ENCODE assay signal across 8 mouse cellular contexts in the genomic region with DNA sequence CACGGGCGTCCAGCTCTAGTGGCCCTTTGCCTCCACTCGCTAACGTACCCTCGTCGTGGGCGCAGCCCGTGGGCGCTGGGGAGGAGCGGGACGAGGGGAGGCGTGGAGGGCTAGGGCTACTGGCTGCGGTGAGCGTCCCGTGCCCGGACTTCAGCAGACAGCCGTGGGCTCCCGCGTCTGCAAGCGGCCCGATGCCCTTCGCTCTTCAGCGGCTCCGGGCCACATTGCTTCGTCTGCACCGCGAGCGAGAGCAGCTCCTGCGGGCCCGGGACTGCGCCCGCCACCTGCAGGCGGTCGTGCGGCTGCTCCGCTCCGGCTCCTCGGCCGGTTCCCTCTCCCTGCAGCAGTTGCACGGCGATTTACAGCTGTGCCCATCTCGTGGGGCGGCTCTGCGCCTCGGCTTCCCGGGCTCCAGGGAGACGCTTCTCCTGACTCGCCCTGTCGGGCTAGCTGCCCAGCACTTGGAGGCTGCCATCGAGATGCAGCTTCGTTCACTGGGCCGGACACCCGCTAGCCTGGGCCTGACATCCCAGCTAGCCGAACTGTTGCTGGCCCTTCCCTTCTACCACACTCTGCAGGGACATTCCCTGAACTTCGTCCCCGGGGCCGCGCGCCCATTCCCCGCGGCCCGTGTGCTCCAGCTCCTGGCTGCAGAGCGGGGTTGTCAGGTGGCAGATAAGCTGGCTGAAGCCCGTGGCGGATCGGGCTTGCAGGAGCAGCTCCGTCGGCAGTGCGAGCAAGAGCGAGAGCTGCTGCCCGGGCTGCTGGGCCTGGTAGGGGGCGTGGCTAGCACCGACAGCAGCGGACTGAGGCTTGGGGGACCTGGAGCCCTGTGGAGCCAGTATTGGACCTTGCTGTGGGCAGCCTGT. TPM values are rescaled to one million over a fixed set of nuclear protein-coding genes. Genes with fewer than 3 reads are reported as not detected.
DNase-seq lines count a peak whose midpoint lies in the region; ATAC-seq and TF ChIP-seq lines count a peak whose summit lies in the region.

No protein-coding gene starts in this region.

- intact Hi-C loops in left cerebral cortex, adult 2 months (cut with DNase I), result loop anchor here (1.0 to 2.0 kb wide), 3 partner anchors 23 to 106 kb away; partner anchors contain the start of gene Aup1
- intact Hi-C loops in gastrocnemius, adult 2 months (cut with DNase I), result loop anchor here (1.0 to 10.0 kb wide), 3 partner anchors 47 to 403 kb away; partner anchors contain the start of genes Aup1, Dguok and Htra2

- H3K27me3 ChIP-seq in limb, embryonic 15.5 days, result no peaks in the 10 kb centered on the region
- no peaks in the 10 kb centered on the region for H3K27me3 ChIP-seq in midbrain, embryonic 15.5 days (replicated peaks)

- H3K27ac ChIP-seq in left cerebral cortex, adult 2 months, result peak overlapping the region; percentile 90
- H3K27ac ChIP-seq in gastrocnemius, adult 2 months, result peak overlapping the region; percentile 92
- peak overlapping the region; percentile 86 for H3K27ac ChIP-seq in limb, embryonic 15.5 days
- H3K27ac ChIP-seq in midbrain, embryonic 15.5 days, result peak overlapping the region; percentile 88

- peak overlapping the region; percentile 93 for H3K4me2 ChIP-seq in limb, embryonic 15.5 days
- peak overlapping the region; percentile 93 for H3K4me2 ChIP-seq in midbrain, embryonic 15.5 days

- peak; percentile 62 to 64 for DNase-seq in left cerebral cortex, adult 2 months (ENCODE audit: extremely low spot score in 1 of 2, low spot score in 2 of 2)
- no peak for DNase-seq in left cerebral cortex, adult 11 months (ENCODE audit: low spot score)
- DNase-seq in cerebellum, adult 9-11 months, result peak; percentile 69
- peak; percentile 79 for DNase-seq in gastrocnemius, adult 2 months
- peak; percentile 81 for DNase-seq in induced T-regulatory cell, adult 2 months (ENCODE audit: low read depth)
- peak; percentile 63 to 68 for DNase-seq in spleen, postnatal 36 days (ENCODE audit: low spot score in 2 of 2)

- WGBS in limb, embryonic 15.5 days, result under 1% methylated on average over 74 of the region's 74 CpGs
- WGBS in midbrain, embryonic 15.5 days, result under 1% methylated on average over 64 of the region's 74 CpGs

- H3K9ac ChIP-seq in limb, embryonic 15.5 days, result peak overlapping the region; percentile 56
- peak overlapping the region; percentile 70 for H3K9ac ChIP-seq in midbrain, embryonic 15.5 days

- H3K36me3 ChIP-seq in limb, embryonic 15.5 days, result 0 out of 2 replicates have a peak, but pooled peaks cover 4% of the 10 kb centered on the region
- H3K36me3 ChIP-seq in midbrain, embryonic 15.5 days (replicated peaks), result 0 out of 2 replicates have a peak, but pooled peaks cover 2% of the 10 kb centered on the region

- H3K4me1 ChIP-seq in limb, embryonic 15.5 days, result peaks cover 18% of the 10 kb centered on the region
- peaks cover 21% of the 10 kb centered on the region for H3K4me1 ChIP-seq in midbrain, embryonic 15.5 days

- peak; percentile 51 for TF ChIP-seq CTCF in left cerebral cortex, adult 2 months (IDR thresholded peaks at IDR 0.05)
- TF ChIP-seq CTCF in gastrocnemius, adult 2 months (IDR thresholded peaks at IDR 0.05), result peak; percentile 65

- peak overlapping the region; percentile 72 for H3K4me3 ChIP-seq in left cerebral cortex, adult 2 months
- H3K4me3 ChIP-seq in gastrocnemius, adult 2 months, result peak overlapping the region; percentile 97
- H3K4me3 ChIP-seq in limb, embryonic 15.5 days, result peak overlapping the region; percentile 67
- H3K4me3 ChIP-seq in midbrain, embryonic 15.5 days, result peak overlapping the region; percentile 69

- H3K9me3 ChIP-seq in limb, embryonic 15.5 days, result no peaks in the 10 kb centered on the region
- H3K9me3 ChIP-seq in midbrain, embryonic 15.5 days, result no peaks in the 10 kb centered on the region

- ATAC-seq in limb, embryonic 15.5 days (ENCODE audit: insufficient number of reproducible peaks, low FRiP score, low TSS enrichment, low read depth), result peak; percentile 58
- ATAC-seq in midbrain, embryonic 15.5 days (replicated peaks), result peak; percentile 82

RNA-seq across cellular contexts. Expression of gene Gm42688, which starts 0.5 kb away (rescaled TPM):
- 1 to 10 TPM; 4.6 to 6.9 TPM for total RNA-seq in left cerebral cortex, adult 2 months (2021)
- total RNA-seq in gastrocnemius, adult 2 months (2021), result 1 to 10 TPM; 1.0 to 1.2 TPM
- 2.5 and 3.5 TPM in 2 replicates for polyA plus RNA-seq in limb, embryonic 15.5 days (2015; fragmentation: Nextera tagmentation; extraction: Ambion mirVana)
- polyA plus RNA-seq in midbrain, embryonic 15.5 days (2015; fragmentation: Nextera tagmentation; extraction: Ambion mirVana), result 7.3 and 7.4 TPM in 2 replicates

RNA-seq across cellular contexts. Expression of gene Ccdc142, which starts 0.5 kb away (rescaled TPM):
- total RNA-seq in left cerebral cortex, adult 2 months (2021), result 1 to 10 TPM; 6.8 to 7.8 TPM
- total RNA-seq in gastrocnemius, adult 2 months (2021), result under 1 TPM; 0.61 to 0.70 TPM
- 2.0 and 2.5 TPM in 2 replicates for polyA plus RNA-seq in limb, embryonic 15.5 days (2015; fragmentation: Nextera tagmentation; extraction: Ambion mirVana)
- polyA plus RNA-seq in midbrain, embryonic 15.5 days (2015; fragmentation: Nextera tagmentation; extraction: Ambion mirVana), result 6.9 and 8.1 TPM in 2 replicates

RNA-seq across cellular contexts. Expression of gene Mrpl53, which starts 6.9 kb away (rescaled TPM):
- 10 to 100 TPM; 57.5 to 61.7 TPM for total RNA-seq in left cerebral cortex, adult 2 months (2021)
- 100 to 1,000 TPM in 1 of 2 experiments, 10 to 100 TPM in 1; 94.7 to 121 TPM for total RNA-seq in gastrocnemius, adult 2 months (2021)
- polyA plus RNA-seq in limb, embryonic 15.5 days (2015; fragmentation: Nextera tagmentation; extraction: Ambion mirVana), result 119 and 123 TPM in 2 replicates
- polyA plus RNA-seq in midbrain, embryonic 15.5 days (2015; fragmentation: Nextera tagmentation; extraction: Ambion mirVana), result 102 and 105 TPM in 2 replicates

RNA-seq across cellular contexts. Expression of gene Mogs, which starts 13.4 kb away (rescaled TPM):
- total RNA-seq in left cerebral cortex, adult 2 months (2021), result 10 to 100 TPM; 28.6 to 29.5 TPM
- 1 to 10 TPM; 4.7 to 6.6 TPM for total RNA-seq in gastrocnemius, adult 2 months (2021)
- polyA plus RNA-seq in limb, embryonic 15.5 days (2015; fragmentation: Nextera tagmentation; extraction: Ambion mirVana), result 41.8 and 53.8 TPM in 2 replicates
- 24.7 and 27.0 TPM in 2 replicates for polyA plus RNA-seq in midbrain, embryonic 15.5 days (2015; fragmentation: Nextera tagmentation; extraction: Ambion mirVana)

RNA-seq across cellular contexts. Expression of gene Lbx2, which starts 15.8 kb away (rescaled TPM):
- 1 to 10 TPM in 1 of 2 experiments, not detected in 1; 1.9 TPM for total RNA-seq in left cerebral cortex, adult 2 months (2021)
- total RNA-seq in gastrocnemius, adult 2 months (2021), result under 1 TPM in 1 of 2 experiments, not detected in 1; 0.31 TPM
- polyA plus RNA-seq in limb, embryonic 15.5 days (2015; fragmentation: Nextera tagmentation; extraction: Ambion mirVana), result 0.41 and 0.50 TPM in 2 replicates
- polyA plus RNA-seq in midbrain, embryonic 15.5 days (2015; fragmentation: Nextera tagmentation; extraction: Ambion mirVana), result 0.36 TPM in 1 of 2 replicates, not detected in the other

Comparison
In these comparisons a context has a peak if more than half of its experiments do, and no peak if none do; other contexts are left out.
1. RNA of gene Ccdc142, which starts 0.5 kb away (total RNA-seq): 6.8 to 7.8 TPM in left cerebral cortex, adult 2 months; 0.61 to 0.70 TPM in gastrocnemius, adult 2 months; every median in the first group is over 4 times any median in the second.
2. Peak in every context shown above with its lines, with median percentiles within 50 percentile points of each other: H3K27ac ChIP-seq and H3K4me3 ChIP-seq.